Mouse (Mus musculus) ES-E14 (cell line): ENCODE measurements around the gene Spata5. TPM values are rescaled to one million over a fixed set of nuclear protein-coding genes. Genes with fewer than 3 reads are reported as not detected.

Source experiments
- DNase-seq: peaks from one replicate; pipeline ENCODE4 v3.0.0-alpha.2; 2013; ENCODE audit warnings: low read depth, low spot score
- H3K27ac ChIP-seq: 2 replicates; pipeline ENCODE4 v1.5.1; 2012; ENCODE audit warnings: low read depth, mild to moderate bottlenecking, low read length, moderate library complexity, mixed read lengths; ENCODE audit not compliant: poor library complexity, insufficient read depth, severe bottlenecking
- H3K36me3 ChIP-seq: 2 replicates; pipeline ENCODE4 v1.6.1; 2012; ENCODE audit warnings: mild to moderate bottlenecking, low read length, moderate library complexity, mixed read lengths; ENCODE audit not compliant: control insufficient read depth, poor library complexity, insufficient read depth, severe bottlenecking
- H3K4me1 ChIP-seq, 2 experiments: fragments of 150-350 bp in 1 of 2; sonication (generic) in 1 of 2; 2 replicates each; pipeline ENCODE4 v1.6.1; 2012; ENCODE audit warnings: low read length in 2 of 2, mild to moderate bottlenecking in 1 of 2, mixed read lengths in 1 of 2; ENCODE audit not compliant: control insufficient read depth in 2 of 2, insufficient read depth in 2 of 2, poor library complexity in 1 of 2
- H3K4me3 ChIP-seq, 2 experiments: fragments of 150-350 bp in 1 of 2; sonication (generic) in 1 of 2; 2 replicates each; pipeline ENCODE4 v1.5.1; 2012; ENCODE audit warnings: low read length in 2 of 2, low read depth in 1 of 2, mild to moderate bottlenecking in 1 of 2, mixed read lengths in 1 of 2; ENCODE audit not compliant: insufficient read depth in 1 of 2, poor library complexity in 1 of 2, severe bottlenecking in 1 of 2
- H3K9ac ChIP-seq: 2 replicates; pipeline ENCODE4 v1.6.1; 2012; ENCODE audit warnings: low read depth, mild to moderate bottlenecking, low read length, mixed read lengths; ENCODE audit not compliant: poor library complexity, insufficient read depth, severe bottlenecking
- H3K9me3 ChIP-seq: fragments of 150-350 bp; sonication (generic); 2 replicates; pipeline ENCODE4 v1.6.1; 2012; ENCODE audit warnings: low read depth, mild to moderate bottlenecking, low read length; ENCODE audit not compliant: control insufficient read depth, insufficient read depth
- CHD2 ChIP-seq: IDR thresholded peaks from 2 replicates; pipeline ENCODE4 v1.6.1; 2014; ENCODE audit warnings: mild to moderate bottlenecking, low read depth, low read length, inconsistent platforms
- HCFC1 ChIP-seq: IDR thresholded peaks from 2 replicates; pipeline ENCODE4 v1.6.1; 2012; ENCODE audit warnings: low read length, inconsistent platforms, borderline replicate concordance; ENCODE audit not compliant: insufficient read depth
- MAFK ChIP-seq: IDR thresholded peaks from 2 replicates; pipeline ENCODE4 v1.6.1; 2014; ENCODE audit warnings: mild to moderate bottlenecking, low read depth, low read length, inconsistent platforms; ENCODE audit not compliant: insufficient read depth
- ZC3H11A ChIP-seq: IDR thresholded peaks from 2 replicates; pipeline ENCODE4 v1.6.1; 2012; ENCODE audit warnings: low read depth, mild to moderate bottlenecking, inconsistent platforms, low read length, borderline replicate concordance
- ZNF384 ChIP-seq: IDR thresholded peaks from 2 replicates; pipeline ENCODE4 v1.6.1; 2012; ENCODE audit warnings: low read depth, low read length, inconsistent platforms
- in situ Hi-C, 2 experiments: fragments of 600-800 bp; cut with MboI; formaldehyde crosslinking; loops; one replicate each; pipeline ENCODE4 v1.15.1; 2025; ENCODE audit warnings: low sequenced_read_pairs in 2 of 2, inconsistent platforms in 1 of 2; ENCODE audit not compliant: unreplicated experiment in 2 of 2
- total RNA-seq: library from RNA; depleted of rRNA; stranded (reverse); fragments of 300-350 nt; gene quantifications from 2 replicates; pipeline ENCODE4 v1.2.3, GENCODE M21; 2012

Gene Spata5
- total RNA-seq, 1 experiment: 54.3 TPM

DNA sequence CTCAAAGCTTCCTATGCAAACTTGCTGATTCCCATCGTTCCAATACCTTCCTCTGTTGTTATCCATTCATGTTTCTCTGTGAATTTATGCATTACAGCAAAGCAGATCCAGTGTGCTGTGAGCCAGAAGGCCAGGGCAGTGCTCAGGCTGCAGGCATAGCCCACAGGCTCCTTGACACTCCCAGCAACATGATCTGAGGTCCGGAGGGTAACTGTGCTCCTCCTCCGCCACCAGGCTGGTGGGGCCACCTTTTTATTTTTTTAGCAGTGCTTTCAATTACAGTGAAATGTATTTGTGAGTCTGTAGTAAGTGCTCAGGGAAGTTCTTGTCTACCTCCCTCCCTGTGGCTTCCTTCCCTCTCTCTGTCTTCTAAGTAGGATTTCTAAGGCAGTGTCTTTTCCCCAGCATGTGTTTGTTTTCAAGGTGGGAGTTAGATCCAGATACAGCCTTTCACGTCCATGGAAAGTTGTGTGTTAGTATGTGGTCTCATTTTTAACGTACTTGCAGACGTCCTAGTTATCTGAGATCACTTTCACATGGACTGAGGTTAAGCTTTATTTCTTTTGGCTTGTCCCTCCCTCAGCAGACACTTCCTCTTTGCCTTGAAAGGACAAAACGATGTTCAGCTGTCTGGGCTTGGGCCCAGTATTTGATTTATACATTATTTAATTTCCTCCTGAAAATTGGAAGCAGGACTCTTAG is 136.9 kb downstream of the Spata5 start:
- TF ChIP-seq HCFC1: no peak
- no peak for TF ChIP-seq ZC3H11A
- no peak for TF ChIP-seq CHD2
- no peak for TF ChIP-seq ZNF384
- TF ChIP-seq MAFK: no peak
- H3K9me3 ChIP-seq: no peaks in the 10 kb centered on the region
- DNase-seq: no peak
- H3K9ac ChIP-seq: no peak overlapping the region
- H3K36me3 ChIP-seq: 0 out of 2 replicates have a peak, but pooled peaks cover 2% of the 10 kb centered on the region
- H3K27ac ChIP-seq: no peak overlapping the region
- no peak overlapping the region for H3K4me3 ChIP-seq
- in situ Hi-C loops: no loop called here
- H3K4me1 ChIP-seq: no peaks in the 10 kb centered on the region

DNA sequence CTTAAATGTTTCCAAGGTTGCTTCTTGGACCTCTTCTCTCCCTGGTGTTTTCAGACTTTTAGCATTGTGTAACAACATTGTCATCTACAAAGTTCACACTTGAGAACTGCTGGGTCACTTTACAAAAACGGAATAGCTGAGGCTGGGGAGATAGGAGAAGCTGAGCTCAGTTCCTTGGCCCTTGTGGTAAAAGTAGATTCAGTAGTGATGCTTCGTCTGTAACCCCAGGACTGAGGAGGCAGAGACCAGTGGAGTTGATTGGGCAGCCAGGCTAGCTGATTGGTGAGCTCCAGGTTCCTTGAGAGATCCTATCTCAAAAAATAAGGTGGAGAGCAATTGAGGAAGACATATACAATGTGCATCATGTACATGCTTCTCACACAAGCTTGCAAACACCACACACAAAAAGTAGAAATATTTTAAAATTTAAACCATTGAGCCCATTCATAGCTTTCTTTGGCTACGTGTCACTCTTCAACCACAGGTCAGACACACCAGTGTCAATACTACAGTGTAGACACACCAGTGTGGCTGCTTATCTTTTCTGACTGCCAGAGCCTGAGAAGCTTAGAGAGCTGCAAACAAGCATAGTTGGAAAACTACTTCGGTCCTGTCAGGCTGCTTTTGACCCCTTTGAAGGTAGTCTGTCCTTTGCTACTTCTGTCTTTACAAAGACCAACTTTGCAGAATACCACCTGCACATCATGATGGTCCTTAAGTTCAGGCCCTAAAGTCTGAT is 138.2 kb downstream of the Spata5 start:
- Histone ChIP-seq H3K4me3 (no peak overlapping the region), H3K27ac (no peak overlapping the region), H3K9ac (no peak overlapping the region), H3K9me3 (no peaks in the 10 kb centered on the region), H3K36me3 (0 out of 2 replicates have a peak, but pooled peaks cover 2% of the 10 kb centered on the region), H3K4me1 (no peaks in the 10 kb centered on the region)
- in situ Hi-C loops: no loop called here
- TF ChIP-seq HCFC1 (no peak), CHD2 (no peak), MAFK (no peak), ZC3H11A (no peak), ZNF384 (no peak)
- DNase-seq: no peak

- no peak overlapping the region for H3K4me3 ChIP-seq
- H3K4me1 ChIP-seq: no peaks in the 10 kb centered on the region
- H3K9me3 ChIP-seq: no peaks in the 10 kb centered on the region
- 0 out of 2 replicates have a peak, but pooled peaks cover 2% of the 10 kb centered on the region for H3K36me3 ChIP-seq
- no peak for TF ChIP-seq MAFK
- TF ChIP-seq ZNF384: no peak
- no peak for TF ChIP-seq HCFC1
- no peak overlapping the region for H3K27ac ChIP-seq
- no peak overlapping the region for H3K9ac ChIP-seq
- in situ Hi-C loops: no loop called here
- DNase-seq: no peak
Observed at GRCm38 (mm10) chr3:37559339-37559738, 139.6 kb downstream of the Spata5 start.

DNA sequence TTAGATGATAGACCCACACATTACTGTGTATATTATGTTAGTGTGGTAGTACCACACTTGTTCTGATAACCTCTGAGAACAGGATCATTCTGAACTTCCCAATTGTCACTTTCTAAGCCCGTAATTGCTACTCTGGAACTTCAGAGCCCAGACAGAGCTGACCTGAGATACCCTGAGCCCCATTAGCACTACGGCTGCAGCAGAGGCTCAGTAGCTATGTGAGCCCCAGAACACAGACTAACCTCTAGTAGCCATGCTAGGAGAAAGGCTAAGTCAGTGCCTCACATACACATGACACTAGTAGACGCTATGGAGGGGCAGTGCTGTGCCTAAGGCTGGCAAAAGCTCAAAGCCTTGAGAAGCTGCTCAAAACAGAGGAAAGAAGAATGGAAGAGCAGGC is 141.8 kb downstream of the Spata5 start:
- Histone ChIP-seq H3K9ac (no peak overlapping the region), H3K4me1 (no peaks in the 10 kb centered on the region), H3K9me3 (no peaks in the 10 kb centered on the region), H3K36me3 (no peaks in the 10 kb centered on the region), H3K4me3 (no peak overlapping the region), H3K27ac (no peak overlapping the region)
- in situ Hi-C loops: no loop called here
- TF ChIP-seq HCFC1 (no peak), ZNF384 (no peak), ZC3H11A (no peak), CHD2 (no peak), MAFK (no peak)
- no peak for DNase-seq
